Mouse (Mus musculus): ENCODE results near the gene Ush1g. TPM values are rescaled to one million over a fixed set of nuclear protein-coding genes. Genes with fewer than 3 reads are reported as not detected.
A peak's percentile ranks its signal among the peaks of the same experiment; 100 is the strongest.

Ush1g gene
- polyA plus RNA-seq, 1 experiment: not detected

DNA sequence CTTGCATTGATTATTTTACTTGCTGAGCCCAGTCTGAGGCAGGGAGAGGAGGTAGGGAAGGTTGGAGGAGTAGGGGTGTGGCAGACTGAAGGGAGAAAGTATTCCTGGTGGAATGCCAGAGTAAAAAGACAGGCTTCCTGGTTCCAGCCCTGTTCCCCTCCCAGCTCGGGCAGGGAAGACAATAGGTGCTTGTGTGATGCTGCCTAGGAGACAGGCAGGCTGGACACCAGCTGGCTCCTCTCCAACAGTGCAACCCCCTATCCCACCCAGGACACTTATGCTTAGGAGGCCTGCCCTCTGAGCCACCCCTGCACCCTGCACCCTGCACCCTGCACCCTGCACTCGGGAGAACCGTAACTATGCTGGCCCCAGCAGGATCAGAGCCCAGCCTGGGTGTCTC is 37.5 kb upstream of the Ush1g start:
- Histone ChIP-seq H3K4me1 (ENCODE audit: control insufficient read depth, insufficient read depth, low read length) (peaks cover 18% of the 10 kb centered on the region), H3K27ac (ENCODE audit: insufficient read depth, low read depth, low read length) (0 out of 2 replicates have a peak overlapping the region, but pooled peaks have one; percentile 2), H3K4me3 (ENCODE audit: insufficient read depth, low read depth, low read length) (no peak overlapping the region)
- WGBS: 27% methylated on average over 3 of the region's 3 CpGs
- TF ChIP-seq POLR2A (IDR thresholded peaks at IDR 0.05; ENCODE audit: insufficient read depth, low read depth, low read length): no peak
- TF ChIP-seq CTCF (IDR thresholded peaks at IDR 0.05; ENCODE audit: insufficient read depth, low read depth, low read length): no peak

DNA sequence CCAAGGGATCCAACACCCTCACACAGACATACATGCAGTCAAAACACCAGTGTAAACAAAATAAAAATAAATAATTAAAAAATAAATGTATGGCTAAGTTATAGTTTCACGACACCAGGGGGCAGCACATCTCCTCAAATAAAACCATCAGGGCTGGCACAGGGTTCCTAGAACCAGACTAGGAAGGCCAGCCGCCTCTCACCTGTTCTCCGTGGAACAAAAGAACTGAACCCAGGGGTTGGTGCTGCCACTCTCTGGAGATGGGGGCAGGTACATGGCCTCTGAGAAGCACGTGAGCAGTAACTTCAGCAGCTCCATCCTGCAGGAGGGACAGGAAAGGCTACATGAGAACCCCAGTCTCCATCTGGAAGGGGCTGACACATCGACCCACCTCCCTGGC is 36.6 kb upstream of the Ush1g start:
- 13% methylated on average over 5 of the region's 5 CpGs for WGBS
- Histone ChIP-seq H3K4me1 (ENCODE audit: control insufficient read depth, insufficient read depth, low read length) (peaks cover 13% of the 10 kb centered on the region), H3K27ac (ENCODE audit: insufficient read depth, low read depth, low read length) (no peak overlapping the region), H3K4me3 (ENCODE audit: insufficient read depth, low read depth, low read length) (no peak overlapping the region)
- TF ChIP-seq POLR2A (IDR thresholded peaks at IDR 0.05; ENCODE audit: insufficient read depth, low read depth, low read length) (no peak), CTCF (IDR thresholded peaks at IDR 0.05; ENCODE audit: insufficient read depth, low read depth, low read length) (no peak)

DNA sequence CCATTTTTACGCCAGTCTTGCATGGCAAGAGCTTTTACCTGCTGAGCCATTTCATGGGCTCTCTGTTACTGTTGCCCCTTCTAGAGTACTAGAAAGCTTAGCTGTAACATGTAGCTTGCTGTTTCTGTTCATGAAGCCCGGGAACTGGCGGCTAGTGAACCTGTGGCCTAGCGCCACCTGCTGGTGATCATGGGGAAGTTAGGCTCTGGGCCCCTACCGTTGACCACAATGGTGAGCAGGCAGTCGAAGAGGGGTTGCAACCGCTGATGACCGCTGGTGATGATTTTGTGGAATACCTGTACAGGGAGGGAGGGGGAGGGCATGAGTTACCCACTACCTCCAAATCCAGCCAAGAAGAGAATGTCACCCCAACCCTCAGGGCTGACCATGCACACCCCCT is 32.3 kb upstream of the Ush1g start:
- Histone ChIP-seq H3K4me1 (ENCODE audit: control insufficient read depth, insufficient read depth, low read length) (peaks cover 7% of the 10 kb centered on the region), H3K4me3 (ENCODE audit: insufficient read depth, low read depth, low read length) (no peak overlapping the region), H3K27ac (ENCODE audit: insufficient read depth, low read depth, low read length) (no peak overlapping the region)
- WGBS: 11% methylated on average over 8 of the region's 8 CpGs
- TF ChIP-seq POLR2A (IDR thresholded peaks at IDR 0.05; ENCODE audit: insufficient read depth, low read depth, low read length): 0 out of 2 replicates have a peak, but pooled peaks have one; percentile 14
- TF ChIP-seq CTCF (IDR thresholded peaks at IDR 0.05; ENCODE audit: insufficient read depth, low read depth, low read length): peak; percentile 85

DNA sequence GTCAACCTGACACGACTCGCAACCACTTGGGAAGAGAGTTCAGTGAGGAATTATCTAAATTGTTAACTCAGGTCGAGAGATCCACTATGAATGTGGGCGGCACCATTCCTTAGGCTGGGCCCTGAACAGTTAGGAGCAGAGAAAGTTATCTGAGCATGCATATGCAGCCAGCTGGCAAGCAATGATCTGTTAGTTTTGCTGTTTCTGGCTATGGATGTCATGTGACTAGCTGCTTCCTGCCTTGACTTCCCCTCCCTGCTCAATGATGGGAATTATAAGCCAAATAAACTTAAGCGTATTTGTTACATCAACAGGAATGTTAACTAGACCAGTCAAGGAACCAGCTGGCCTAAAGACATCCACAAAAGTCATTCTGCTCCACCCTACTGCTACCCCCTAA is 31.5 kb upstream of the Ush1g start:
- 89% methylated on average over 5 of the region's 5 CpGs for WGBS
- H3K4me3 ChIP-seq (ENCODE audit: insufficient read depth, low read depth, low read length): no peak overlapping the region
- TF ChIP-seq CTCF (IDR thresholded peaks at IDR 0.05; ENCODE audit: insufficient read depth, low read depth, low read length) (no peak), POLR2A (IDR thresholded peaks at IDR 0.05; ENCODE audit: insufficient read depth, low read depth, low read length) (no peak)
- H3K27ac ChIP-seq (ENCODE audit: insufficient read depth, low read depth, low read length): no peak overlapping the region
- H3K4me1 ChIP-seq (ENCODE audit: control insufficient read depth, insufficient read depth, low read length): no peaks in the 10 kb centered on the region

DNA sequence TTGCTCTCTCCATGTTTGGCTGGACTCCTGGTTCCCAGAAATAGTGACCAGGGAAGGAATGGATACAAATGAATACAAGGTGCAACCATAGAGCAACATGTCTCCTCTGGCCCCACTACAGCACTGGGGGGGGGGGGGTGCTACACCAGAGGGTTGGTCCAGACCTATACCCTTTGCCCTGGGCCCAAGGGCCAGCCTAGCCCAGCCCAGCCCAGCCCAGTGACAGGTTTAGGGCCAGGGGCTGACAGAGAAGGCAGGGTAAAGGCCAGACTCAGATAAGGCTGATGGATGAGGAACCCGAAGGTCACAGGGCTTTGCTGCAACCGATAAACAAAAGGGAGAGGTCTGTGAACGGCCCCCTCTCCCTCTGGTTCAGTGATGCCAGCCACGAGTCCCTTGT is 28.1 kb upstream of the Ush1g start:
- Histone ChIP-seq H3K27ac (ENCODE audit: insufficient read depth, low read depth, low read length) (no peak overlapping the region), H3K4me1 (ENCODE audit: control insufficient read depth, insufficient read depth, low read length) (peaks cover 11% of the 10 kb centered on the region), H3K4me3 (ENCODE audit: insufficient read depth, low read depth, low read length) (no peak overlapping the region)
- no peak for TF ChIP-seq POLR2A (IDR thresholded peaks at IDR 0.05; ENCODE audit: insufficient read depth, low read depth, low read length)
- TF ChIP-seq CTCF (IDR thresholded peaks at IDR 0.05; ENCODE audit: insufficient read depth, low read depth, low read length): no peak
- 85% methylated on average over 4 of the region's 4 CpGs for WGBS

DNA sequence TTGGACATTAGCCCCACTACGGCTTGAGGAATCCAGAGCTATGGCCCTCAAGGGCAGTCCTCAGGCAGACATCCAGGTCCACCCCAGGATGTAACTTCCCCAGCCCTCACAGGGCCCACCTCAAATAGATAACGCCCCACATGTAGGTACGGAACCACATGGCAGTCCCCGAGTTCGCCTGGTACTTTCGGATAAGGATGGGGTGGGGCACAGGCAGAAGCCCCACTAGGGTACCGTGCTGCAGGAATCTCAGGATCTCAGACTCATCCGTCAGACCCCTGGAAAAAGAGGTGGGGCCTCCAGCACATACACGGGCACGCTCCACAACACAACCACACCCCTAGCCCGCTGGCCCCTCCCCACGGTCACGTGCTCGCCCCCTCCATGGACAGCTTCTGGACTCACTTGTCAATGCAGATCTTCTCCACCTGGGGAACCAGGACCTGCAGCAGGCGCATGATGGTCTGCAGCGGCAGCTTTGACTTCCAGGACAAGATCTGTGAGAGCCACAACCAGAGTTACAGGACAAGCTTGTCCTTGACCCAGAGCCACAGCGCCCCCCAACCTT is 26.9 kb upstream of the Ush1g start:
- WGBS: 76% methylated on average over 17 of the region's 17 CpGs
- no peak overlapping the region for H3K4me3 ChIP-seq (ENCODE audit: insufficient read depth, low read depth, low read length)
- no peak overlapping the region for H3K27ac ChIP-seq (ENCODE audit: insufficient read depth, low read depth, low read length)
- TF ChIP-seq POLR2A (IDR thresholded peaks at IDR 0.05; ENCODE audit: insufficient read depth, low read depth, low read length) (no peak), CTCF (IDR thresholded peaks at IDR 0.05; ENCODE audit: insufficient read depth, low read depth, low read length) (no peak)
- peaks cover 11% of the 10 kb centered on the region for H3K4me1 ChIP-seq (ENCODE audit: control insufficient read depth, insufficient read depth, low read length)

DNA sequence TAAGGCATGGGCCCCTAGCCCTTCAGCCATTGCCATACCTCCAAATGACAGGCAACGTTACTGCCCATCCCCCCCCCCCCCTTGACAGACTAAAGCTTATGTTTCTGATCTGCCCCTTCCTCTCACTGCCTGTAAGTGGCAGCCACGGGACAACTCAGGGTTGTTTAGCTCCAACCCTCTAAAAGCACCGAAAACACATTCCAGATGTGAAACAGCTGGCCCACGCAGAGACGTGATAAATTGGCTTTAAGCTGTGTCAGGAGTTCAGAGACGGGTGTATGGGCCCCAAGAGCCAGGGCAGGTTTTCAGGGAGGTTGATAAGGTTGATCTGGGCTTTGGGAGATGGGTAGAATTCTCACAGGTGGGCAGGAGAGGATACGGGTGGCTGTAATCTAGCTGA is 23.7 kb upstream of the Ush1g start:
- TF ChIP-seq POLR2A (IDR thresholded peaks at IDR 0.05; ENCODE audit: insufficient read depth, low read depth, low read length) (no peak), CTCF (IDR thresholded peaks at IDR 0.05; ENCODE audit: insufficient read depth, low read depth, low read length) (no peak)
- 45% methylated on average over 7 of the region's 7 CpGs for WGBS
- Histone ChIP-seq H3K27ac (ENCODE audit: insufficient read depth, low read depth, low read length) (no peak overlapping the region), H3K4me1 (ENCODE audit: control insufficient read depth, insufficient read depth, low read length) (peaks cover 12% of the 10 kb centered on the region), H3K4me3 (ENCODE audit: insufficient read depth, low read depth, low read length) (no peak overlapping the region)

DNA sequence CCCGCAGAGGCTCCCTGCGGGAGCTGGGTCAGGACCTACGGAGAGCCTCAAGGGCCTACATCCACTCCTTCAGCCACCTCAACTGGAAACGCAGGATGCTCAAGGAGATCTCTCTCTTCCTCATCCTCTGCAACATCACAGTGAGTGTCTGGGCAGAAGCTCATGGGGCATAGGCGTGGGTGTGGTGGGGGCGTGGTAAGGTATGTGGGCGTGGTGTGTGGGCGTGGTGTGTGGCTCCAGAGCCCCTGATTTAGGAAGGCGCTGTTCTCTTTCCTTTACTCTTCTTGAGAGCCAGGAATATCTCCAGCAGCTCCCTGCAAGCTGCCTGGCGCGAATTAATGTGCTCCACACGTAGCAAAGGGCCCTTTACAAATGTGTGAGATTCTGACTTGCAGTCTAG is 23.1 kb upstream of the Ush1g start:
- TF ChIP-seq CTCF (IDR thresholded peaks at IDR 0.05; ENCODE audit: insufficient read depth, low read depth, low read length) (no peak), POLR2A (IDR thresholded peaks at IDR 0.05; ENCODE audit: insufficient read depth, low read depth, low read length) (no peak)

DNA sequence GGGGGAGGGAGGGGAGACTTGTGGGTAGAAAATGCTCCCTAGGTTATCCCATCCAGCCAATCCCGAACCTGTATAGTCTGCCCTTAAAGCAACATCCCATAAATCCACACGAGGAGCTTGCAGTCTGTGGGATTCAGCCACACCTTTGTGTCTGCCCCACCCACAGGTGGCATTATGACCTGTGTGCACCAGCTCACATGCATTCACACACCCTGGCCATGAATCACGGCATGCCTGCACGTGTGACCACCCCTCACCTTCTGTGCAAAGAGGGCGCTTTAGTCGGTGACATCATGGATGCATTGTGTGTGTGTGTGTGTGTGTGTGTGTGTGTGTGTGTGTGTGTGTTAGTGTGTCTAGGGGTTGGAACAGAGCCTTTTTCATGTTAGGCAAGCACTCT is 20.0 kb upstream of the Ush1g start:
- TF ChIP-seq CTCF (IDR thresholded peaks at IDR 0.05; ENCODE audit: insufficient read depth, low read depth, low read length) (no peak), POLR2A (IDR thresholded peaks at IDR 0.05; ENCODE audit: insufficient read depth, low read depth, low read length) (no peak)
- Histone ChIP-seq H3K27ac (ENCODE audit: insufficient read depth, low read depth, low read length) (no peak overlapping the region), H3K4me1 (ENCODE audit: control insufficient read depth, insufficient read depth, low read length) (peaks cover 10% of the 10 kb centered on the region), H3K4me3 (ENCODE audit: insufficient read depth, low read depth, low read length) (no peak overlapping the region)
- 71% methylated on average over 6 of the region's 6 CpGs for WGBS

More for the DNA sequence above, 23.1 kb upstream of the Ush1g start:
- Histone ChIP-seq H3K4me1 (ENCODE audit: control insufficient read depth, insufficient read depth, low read length) (peaks cover 12% of the 10 kb centered on the region), H3K27ac (ENCODE audit: insufficient read depth, low read depth, low read length) (no peak overlapping the region), H3K4me3 (ENCODE audit: insufficient read depth, low read depth, low read length) (no peak overlapping the region)
- 34% methylated on average over 12 of the region's 12 CpGs for WGBS

DNA sequence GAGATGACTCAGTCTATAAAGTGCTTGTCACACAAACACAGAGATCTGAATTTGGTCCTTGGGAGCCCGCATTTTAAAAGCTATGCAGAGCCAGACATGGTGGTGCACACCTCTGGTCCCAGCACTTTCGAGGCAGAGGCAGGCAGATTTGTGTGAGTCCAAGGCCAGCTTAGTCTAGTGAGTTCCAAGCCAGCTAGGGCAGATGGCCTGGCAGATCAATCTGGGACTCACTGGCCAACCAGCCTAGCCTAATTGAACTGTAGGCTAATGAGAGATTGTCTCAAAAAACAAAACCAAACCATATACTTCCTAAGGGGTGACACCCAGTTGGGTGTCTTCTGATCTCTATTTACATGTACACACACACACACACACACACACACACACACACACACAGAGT is 19.4 kb upstream of the Ush1g start:
- TF ChIP-seq CTCF (IDR thresholded peaks at IDR 0.05; ENCODE audit: insufficient read depth, low read depth, low read length) (no peak), POLR2A (IDR thresholded peaks at IDR 0.05; ENCODE audit: insufficient read depth, low read depth, low read length) (no peak)
- Histone ChIP-seq H3K4me1 (ENCODE audit: control insufficient read depth, insufficient read depth, low read length) (peaks cover 4% of the 10 kb centered on the region), H3K27ac (ENCODE audit: insufficient read depth, low read depth, low read length) (no peak overlapping the region), H3K4me3 (ENCODE audit: insufficient read depth, low read depth, low read length) (no peak overlapping the region)
- 50% methylated on average over 2 of the region's 2 CpGs for WGBS

Data from olfactory bulb, adult 2 months (tissue).